Mouse (Mus musculus): ENCODE measurements around the gene Cym. TPM values are rescaled to one million over a fixed set of nuclear protein-coding genes. Genes with fewer than 3 reads are reported as not detected.

Cym gene
- polyA plus RNA-seq, 2 experiments = 0.40 to 0.47 TPM

GRCm38 (mm10) chr3:107246876-107247275 is 25.3 kb upstream of the Cym start:
- no peak for TF ChIP-seq POLR2A (IDR thresholded peaks at IDR 0.05; ENCODE audit: borderline replicate concordance, extremely low read depth, insufficient read depth, insufficient read length)
- Histone ChIP-seq H3K27ac (replicated peaks; ENCODE audit: low read depth, low read length) (no peak overlapping the region), H3K4me3 (replicated peaks; ENCODE audit: low read length) (no peak overlapping the region), H3K9ac (ENCODE audit: low read depth, low read length, severe bottlenecking) (no peak overlapping the region), H3K4me1 (ENCODE audit: control insufficient read depth, insufficient read depth, low read length) (no peaks in the 10 kb centered on the region), H3K36me3 (ENCODE audit: control insufficient read depth, insufficient read depth, low read length) (no peaks in the 10 kb centered on the region), H3K27me3 (ENCODE audit: control insufficient read depth, insufficient read depth, low read length) (no peaks in the 10 kb centered on the region), H3K4me2 (replicated peaks; ENCODE audit: low read depth, low read length, severe bottlenecking) (no peak overlapping the region), H3K9me3 (ENCODE audit: control insufficient read depth, low read length) (no peaks in the 10 kb centered on the region)
- WGBS = 77% methylated on average over 6 of the region's 6 CpGs
- DNase-seq (ENCODE audit: low spot score) (no peak), ATAC-seq (ENCODE audit: low FRiP score, low read depth) (no peak)

GRCm38 (mm10) chr3:107241389-107242094 is 20.0 kb upstream of the Cym start:
- Histone ChIP-seq H3K27me3 (ENCODE audit: control insufficient read depth, insufficient read depth, low read length) (no peaks in the 10 kb centered on the region), H3K4me2 (replicated peaks; ENCODE audit: low read depth, low read length, severe bottlenecking) (no peak overlapping the region), H3K4me1 (ENCODE audit: control insufficient read depth, insufficient read depth, low read length) (no peaks in the 10 kb centered on the region), H3K9me3 (ENCODE audit: control insufficient read depth, low read length) (no peaks in the 10 kb centered on the region), H3K36me3 (ENCODE audit: control insufficient read depth, insufficient read depth, low read length) (no peaks in the 10 kb centered on the region), H3K27ac (replicated peaks; ENCODE audit: low read depth, low read length) (no peak overlapping the region), H3K9ac (ENCODE audit: low read depth, low read length, severe bottlenecking) (no peak overlapping the region), H3K4me3 (replicated peaks; ENCODE audit: low read length) (no peak overlapping the region)
- ATAC-seq (ENCODE audit: low FRiP score, low read depth) = no peak
- DNase-seq (ENCODE audit: low spot score) = no peak
- no peak for TF ChIP-seq POLR2A (IDR thresholded peaks at IDR 0.05; ENCODE audit: borderline replicate concordance, extremely low read depth, insufficient read depth, insufficient read length)
- WGBS = 46% methylated on average over 14 of the region's 14 CpGs

- Histone ChIP-seq H3K36me3 (ENCODE audit: control insufficient read depth, insufficient read depth, low read length) (no peaks in the 10 kb centered on the region), H3K4me2 (replicated peaks; ENCODE audit: low read depth, low read length, severe bottlenecking) (no peak within 1 kb of the TSS), H3K9me3 (ENCODE audit: control insufficient read depth, low read length) (no peaks in the 10 kb centered on the region), H3K9ac (ENCODE audit: low read depth, low read length, severe bottlenecking) (no peak within 1 kb of the TSS), H3K4me1 (ENCODE audit: control insufficient read depth, insufficient read depth, low read length) (no peaks in the 10 kb centered on the region), H3K27ac (replicated peaks; ENCODE audit: low read depth, low read length) (no peak within 1 kb of the TSS), H3K27me3 (ENCODE audit: control insufficient read depth, insufficient read depth, low read length) (no peaks in the 10 kb centered on the region), H3K4me3 (replicated peaks; ENCODE audit: low read length) (no peak within 1 kb of the TSS)
- ATAC-seq (ENCODE audit: low FRiP score, low read depth) (no peak), DNase-seq (ENCODE audit: low spot score) (no peak)
- TF ChIP-seq POLR2A (IDR thresholded peaks at IDR 0.05; ENCODE audit: borderline replicate concordance, extremely low read depth, insufficient read depth, insufficient read length) = no peak
- WGBS = 91% methylated on average over 9 of the region's 9 CpGs
Measured at GRCm38 (mm10) chr3:107239607-107240006, 18.1 kb upstream of the Cym start, which contains the start of gene Prok1. Gene Prok1, minus strand, starts transcription at chr3:107239707.

- H3K4me3 ChIP-seq (replicated peaks; ENCODE audit: low read length) = no peak overlapping the region
- DNase-seq (ENCODE audit: low spot score) (no peak), ATAC-seq (ENCODE audit: low FRiP score, low read depth) (no peak)
- WGBS = 82% methylated on average over 8 of the region's 8 CpGs
- no peak overlapping the region for H3K27ac ChIP-seq (replicated peaks; ENCODE audit: low read depth, low read length)
- no peak for TF ChIP-seq POLR2A (IDR thresholded peaks at IDR 0.05; ENCODE audit: borderline replicate concordance, extremely low read depth, insufficient read depth, insufficient read length)
- no peaks in the 10 kb centered on the region for H3K27me3 ChIP-seq (ENCODE audit: control insufficient read depth, insufficient read depth, low read length)
- no peaks in the 10 kb centered on the region for H3K4me1 ChIP-seq (ENCODE audit: control insufficient read depth, insufficient read depth, low read length)
- no peak overlapping the region for H3K9ac ChIP-seq (ENCODE audit: low read depth, low read length, severe bottlenecking)
- no peaks in the 10 kb centered on the region for H3K36me3 ChIP-seq (ENCODE audit: control insufficient read depth, insufficient read depth, low read length)
- H3K9me3 ChIP-seq (ENCODE audit: control insufficient read depth, low read length) = no peaks in the 10 kb centered on the region
- H3K4me2 ChIP-seq (replicated peaks; ENCODE audit: low read depth, low read length, severe bottlenecking) = no peak overlapping the region
Measured at GRCm38 (mm10) chr3:107238471-107238980, 17.0 kb upstream of the Cym start.

GRCm38 (mm10) chr3:107238051-107238450 is 16.5 kb upstream of the Cym start:
- Histone ChIP-seq H3K27me3 (ENCODE audit: control insufficient read depth, insufficient read depth, low read length) (no peaks in the 10 kb centered on the region), H3K4me1 (ENCODE audit: control insufficient read depth, insufficient read depth, low read length) (no peaks in the 10 kb centered on the region), H3K4me2 (replicated peaks; ENCODE audit: low read depth, low read length, severe bottlenecking) (no peak overlapping the region), H3K9me3 (ENCODE audit: control insufficient read depth, low read length) (no peaks in the 10 kb centered on the region), H3K9ac (ENCODE audit: low read depth, low read length, severe bottlenecking) (no peak overlapping the region), H3K27ac (replicated peaks; ENCODE audit: low read depth, low read length) (no peak overlapping the region), H3K4me3 (replicated peaks; ENCODE audit: low read length) (no peak overlapping the region), H3K36me3 (ENCODE audit: control insufficient read depth, insufficient read depth, low read length) (no peaks in the 10 kb centered on the region)
- DNase-seq (ENCODE audit: low spot score) (no peak), ATAC-seq (ENCODE audit: low FRiP score, low read depth) (no peak)
- no peak for TF ChIP-seq POLR2A (IDR thresholded peaks at IDR 0.05; ENCODE audit: borderline replicate concordance, extremely low read depth, insufficient read depth, insufficient read length)
- WGBS = 48% methylated on average over 2 of the region's 2 CpGs
